Mouse (Mus musculus) heart, adult 2 months (tissue): Measurements from ENCODE around the gene Cfap43.

Source experiments
- CTCF ChIP-seq: fragments of 200-600 bp; IDR thresholded peaks from 2 replicates; pipeline ENCODE4 v1.8.1; 2022; ENCODE audit warnings: antibody characterized with exemption, mild to moderate bottlenecking, moderate library complexity
- POLR2A ChIP-seq: fragments of 200-500 bp; IDR thresholded peaks from 2 replicates; pipeline ENCODE4 v1.6.1; 2011; ENCODE audit warnings: mild to moderate bottlenecking, low read depth, low read length, control low read depth; ENCODE audit not compliant: insufficient read depth

DNA sequence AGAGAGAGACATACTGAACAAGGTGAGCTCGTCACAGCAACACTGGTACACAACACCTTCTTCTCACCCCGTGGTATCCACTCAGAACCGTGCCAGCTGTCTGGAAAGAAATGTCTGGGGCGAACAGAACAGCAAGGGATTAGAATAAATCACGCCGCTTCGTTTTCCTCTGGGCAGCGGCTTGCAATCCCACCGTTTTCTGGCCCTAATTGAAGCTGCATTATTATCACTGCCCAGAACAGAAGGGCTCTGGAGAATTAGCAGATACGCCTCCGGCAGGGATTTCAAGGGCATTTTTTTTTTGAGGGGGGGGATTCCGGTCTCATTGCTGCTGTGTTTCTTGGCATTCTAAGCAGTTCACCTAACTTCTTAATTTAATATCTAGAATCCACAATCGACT, 39.1 kb upstream of the Cfap43 start:
- TF ChIP-seq CTCF (no peak), POLR2A (no peak)
